Mouse (Mus musculus) testis, adult 10 weeks (tissue): ENCODE measurements around the gene Mon2. TPM values are rescaled to one million over a fixed set of nuclear protein-coding genes. Genes with fewer than 3 reads are reported as not detected.

ENCODE experiments used
- polyA plus RNA-seq: library from polyadenylated mRNA; stranded (reverse); fragments of 350-450 nt; fragmentation: Illumina TruSeq; extraction: RNeasy Lipid Tissue Mini Kit (QIAGEN cat#74804); gene quantifications from one replicate; pipeline ENCODE4 v1.2.3, GENCODE M21; 2014; ENCODE audit warnings: low read depth, low replicate concordance

Mon2 gene
- polyA plus RNA-seq: 38.3 TPM

DNA sequence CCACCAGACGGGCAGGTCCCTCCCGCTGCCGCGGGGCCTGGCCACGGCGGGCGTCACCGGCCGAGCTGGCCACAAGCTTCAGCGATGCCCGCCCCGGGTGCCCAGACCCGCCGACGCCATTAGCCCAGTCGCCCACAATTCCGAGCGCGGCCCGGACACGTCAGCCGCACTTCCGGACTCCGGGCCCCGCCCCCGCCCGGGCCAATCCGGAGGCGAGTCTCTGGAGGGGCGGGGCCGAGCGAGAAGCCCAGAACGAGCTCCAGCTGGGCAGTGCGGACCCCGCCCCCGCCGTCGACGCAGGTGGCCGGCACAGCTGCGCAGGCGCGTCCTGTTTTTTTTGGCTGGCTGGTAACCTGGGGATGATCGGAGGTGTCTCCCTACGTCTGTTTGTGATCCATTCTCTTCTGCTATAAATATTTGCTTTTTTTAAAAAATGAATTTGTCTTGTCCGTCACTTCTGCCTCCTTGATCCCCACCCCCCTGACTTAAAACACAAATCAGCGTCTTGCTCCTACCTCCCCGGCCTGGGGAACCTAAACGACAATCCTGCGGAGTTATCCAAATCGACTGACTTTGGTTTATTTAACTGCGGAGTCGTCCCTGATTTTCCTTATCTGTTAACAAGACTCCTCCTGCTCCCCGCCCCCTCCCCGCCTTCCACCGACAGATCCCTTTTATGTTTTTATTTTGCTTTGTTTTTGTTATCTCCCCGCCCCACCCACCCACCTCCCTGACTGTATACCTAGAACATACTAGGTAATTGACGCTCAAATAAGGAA, at the start of gene Mon2:
Mon2 (minus strand) TSS at position 261 of the 779 bp plus-strand sequence.

Other genes with a start within 250 kb of the Mon2 start
- gene Usp15, start 120.5 kb upstream of the Mon2 start, polyA plus RNA-seq: 817 TPM
- gene Fam19a2, start 187.5 kb upstream of the Mon2 start, polyA plus RNA-seq: 0.97 TPM